Mouse (Mus musculus): ENCODE results near the gene Pnkd. TPM values are rescaled to one million over a fixed set of nuclear protein-coding genes. Genes with fewer than 3 reads are reported as not detected.
A peak's percentile ranks its signal among the peaks of the same experiment; 100 is the strongest.

Pnkd gene
- polyA plus RNA-seq, 2 experiments from 2014 or later = 78.8 to 83.8 TPM

DNA sequence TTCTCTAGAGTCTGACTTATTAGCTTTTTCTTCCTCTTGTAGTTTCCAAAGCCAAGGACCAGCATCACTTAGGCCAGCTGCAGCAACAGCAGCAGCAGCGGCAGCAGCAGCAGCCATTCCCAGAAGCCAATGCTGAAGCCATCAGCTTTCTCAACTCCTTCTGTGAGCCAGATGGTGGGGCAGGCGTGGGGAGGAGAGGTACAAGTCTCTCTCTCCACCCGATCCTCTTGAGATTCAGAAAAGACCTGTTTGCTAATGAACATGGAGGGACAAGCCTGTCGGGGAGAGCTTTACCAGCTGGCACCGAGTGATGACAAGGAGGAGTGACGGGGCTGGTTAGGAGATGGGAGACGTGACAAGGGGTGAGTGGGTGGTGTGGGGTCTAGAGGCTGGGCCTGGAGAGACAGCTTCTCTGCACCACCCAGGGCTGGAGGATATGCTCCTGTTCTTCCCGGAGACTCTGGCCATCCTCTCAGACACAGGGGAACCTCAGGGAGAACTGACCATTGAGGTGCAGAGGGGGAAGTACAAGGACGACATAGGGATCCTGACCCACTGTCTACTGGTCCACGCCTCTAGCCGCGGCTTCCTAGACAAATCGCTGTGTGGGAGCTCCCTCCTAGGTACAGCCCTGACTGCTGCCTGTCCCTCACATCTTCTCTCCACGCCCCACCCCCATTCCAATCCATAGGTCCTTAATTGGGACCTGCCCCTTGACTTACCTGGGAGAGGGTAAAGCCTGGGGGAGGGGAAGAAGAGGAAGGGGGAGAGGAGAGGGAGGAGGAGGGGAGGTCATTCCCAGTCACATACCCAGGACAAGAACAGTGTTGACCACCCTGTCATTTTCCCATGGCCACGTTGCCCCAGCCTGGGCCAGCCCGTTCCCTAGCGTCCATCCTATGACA lies 77.8 kb downstream of the Pnkd start:
- no peak for ATAC-seq

DNA sequence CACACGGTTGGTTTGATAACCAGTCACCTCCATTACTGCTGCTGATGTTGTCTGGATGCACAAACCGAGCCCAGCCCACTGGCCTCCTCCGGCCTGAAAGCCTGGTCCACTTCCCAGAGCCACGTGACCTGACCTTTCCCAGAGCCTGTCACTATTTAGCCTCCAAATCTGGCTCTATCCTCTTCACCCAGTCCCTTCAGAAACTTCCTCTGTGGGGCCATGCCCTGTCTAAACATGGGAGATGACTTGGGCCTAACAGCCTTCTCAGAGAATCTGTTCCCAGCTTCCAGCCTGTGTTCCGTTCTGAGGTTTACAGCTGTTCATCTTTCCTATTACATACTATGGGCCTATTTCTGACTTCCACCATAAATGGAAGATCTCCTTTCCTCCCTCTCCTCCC lies 78.7 kb downstream of the Pnkd start:
- ATAC-seq = no peak

DNA sequence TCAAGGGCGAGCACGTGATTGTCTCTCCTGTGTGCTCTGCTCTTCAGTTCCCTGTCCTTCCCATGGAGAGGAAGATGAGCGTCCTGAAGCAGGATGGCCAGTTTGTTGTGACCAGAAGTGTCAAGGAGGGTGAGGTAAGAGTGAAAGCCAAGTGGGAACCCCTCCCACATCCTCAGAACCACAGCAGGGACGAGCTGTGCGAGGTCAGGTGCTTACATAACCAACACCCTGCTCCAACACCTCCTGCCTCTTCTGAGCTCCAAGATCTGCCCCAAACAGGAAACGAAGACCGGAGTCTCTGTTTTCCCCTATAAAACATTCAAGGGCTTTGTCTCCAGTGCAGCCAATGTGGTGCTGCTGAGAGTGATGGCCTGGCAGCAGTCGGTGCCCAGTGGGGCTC lies 79.5 kb downstream of the Pnkd start:
- no peak for ATAC-seq

DNA sequence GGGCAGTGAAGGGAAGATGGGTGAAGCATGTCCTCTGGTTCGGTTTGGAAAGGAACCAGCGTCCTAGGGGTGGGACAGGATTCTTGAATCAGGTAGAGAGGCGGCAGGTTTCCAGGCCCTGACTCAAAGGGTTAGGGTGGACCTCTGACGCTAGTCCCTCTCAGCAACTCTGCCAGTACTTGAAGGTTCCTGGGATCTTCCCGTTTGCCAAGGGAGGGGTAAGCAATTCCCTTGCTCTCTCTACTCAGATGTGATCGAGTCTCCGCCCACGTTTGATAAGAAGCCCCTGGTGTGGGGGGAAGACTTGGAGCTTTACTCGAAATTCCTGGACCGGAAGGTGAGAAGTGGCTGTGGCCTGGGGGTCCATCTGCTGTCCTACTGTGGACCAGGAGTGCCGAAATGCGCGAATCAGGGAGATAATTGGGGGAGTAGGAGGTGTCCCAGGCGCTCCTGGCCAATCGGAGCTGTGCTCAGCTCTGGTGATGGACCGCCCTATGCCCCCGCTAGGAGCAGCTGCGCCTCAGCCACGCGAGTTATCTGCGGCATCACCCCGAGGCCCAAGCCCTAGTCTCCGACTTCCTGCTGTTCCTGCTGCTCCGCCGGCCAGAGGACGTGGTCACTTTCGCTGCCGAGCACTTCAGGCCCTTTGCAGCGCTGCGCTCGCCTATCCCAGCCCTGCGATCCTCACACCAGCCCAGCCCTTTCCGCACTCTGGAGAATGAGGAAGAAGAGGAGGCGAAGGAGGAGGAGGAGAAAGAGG lies 83.3 kb downstream of the Pnkd start:
- no peak for ATAC-seq

DNA sequence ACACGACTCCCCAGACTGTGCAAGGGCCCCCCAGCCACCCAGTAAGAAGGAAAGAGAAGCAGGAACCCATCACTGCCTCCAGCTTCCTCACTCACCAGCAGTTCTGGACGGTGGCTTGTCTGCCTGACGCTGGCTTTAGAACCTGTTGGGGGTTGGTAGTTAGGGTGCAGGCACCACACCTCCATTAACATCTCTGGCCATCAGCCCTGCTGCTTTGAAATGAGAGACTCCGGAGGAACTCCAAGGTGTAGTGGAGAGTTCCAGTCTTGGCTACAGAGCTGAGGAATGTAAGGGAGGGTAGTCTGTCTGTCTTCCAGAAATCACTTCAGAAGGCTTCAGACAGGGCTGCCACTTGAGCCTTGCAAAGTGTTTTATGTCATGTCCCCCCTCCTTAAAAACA lies 85.3 kb downstream of the Pnkd start:
- ATAC-seq = no peak

DNA sequence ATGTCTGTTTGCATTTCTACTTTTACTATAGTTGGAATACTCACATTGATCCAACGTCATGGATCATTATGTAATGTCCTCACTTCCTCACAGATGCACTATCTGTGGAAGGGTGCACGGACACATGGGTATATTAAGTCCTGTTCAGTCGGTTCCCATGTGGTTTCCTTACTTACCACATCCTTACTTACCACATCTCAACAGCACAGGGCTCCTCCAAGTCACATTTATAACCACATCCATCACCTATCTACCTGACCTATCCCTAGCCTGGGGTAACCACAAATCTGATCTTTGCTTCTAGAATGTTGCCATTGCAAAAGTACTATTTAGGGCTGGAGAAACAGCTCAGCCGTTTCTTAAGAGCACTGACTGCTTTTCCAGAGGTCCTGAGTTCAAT lies 88.6 kb downstream of the Pnkd start:
- no peak for ATAC-seq

DNA sequence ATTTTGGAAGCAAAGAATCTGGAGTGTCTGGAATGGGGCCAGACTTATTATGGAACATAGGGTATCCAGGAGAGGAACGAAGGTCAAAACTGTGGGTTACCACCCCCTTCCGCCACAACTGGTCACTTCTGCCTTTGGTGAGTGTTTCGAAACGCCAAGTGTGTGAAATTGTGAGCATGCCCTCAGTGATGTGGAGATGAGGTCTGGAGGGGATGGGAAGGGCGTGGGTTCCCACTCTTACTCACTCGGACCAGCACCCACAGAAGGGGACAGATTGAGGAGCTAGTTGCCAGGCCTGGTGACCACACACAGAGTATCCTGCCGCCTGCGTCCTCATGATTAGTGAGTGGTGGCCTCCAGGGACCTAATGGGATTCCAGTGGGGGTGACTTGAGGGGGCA lies 90.2 kb downstream of the Pnkd start, which contains the start of gene Slc11a1:
Slc11a1 (plus strand) TSS at position 216 of the 400 bp plus-strand sequence.
- no peak for ATAC-seq

DNA sequence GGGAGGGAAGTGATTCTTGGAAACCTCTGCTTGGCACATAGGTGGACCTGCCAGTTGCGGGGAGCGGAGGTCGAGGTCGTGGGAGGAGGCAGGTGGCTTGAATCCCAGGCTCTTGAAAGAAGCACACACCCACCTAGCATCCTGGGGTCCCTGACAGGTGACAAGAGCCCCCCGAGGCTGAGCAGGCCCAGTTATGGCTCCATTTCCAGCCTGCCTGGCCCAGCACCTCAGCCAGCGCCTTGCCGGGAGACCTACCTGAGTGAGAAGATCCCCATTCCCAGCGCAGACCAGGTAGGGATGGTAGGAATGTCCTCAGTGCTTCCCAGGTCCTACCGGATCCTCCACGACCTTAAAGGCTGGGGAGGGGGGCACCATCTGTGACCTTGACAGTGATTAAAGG lies 90.8 kb downstream of the Pnkd start:
- ATAC-seq = no peak

DNA sequence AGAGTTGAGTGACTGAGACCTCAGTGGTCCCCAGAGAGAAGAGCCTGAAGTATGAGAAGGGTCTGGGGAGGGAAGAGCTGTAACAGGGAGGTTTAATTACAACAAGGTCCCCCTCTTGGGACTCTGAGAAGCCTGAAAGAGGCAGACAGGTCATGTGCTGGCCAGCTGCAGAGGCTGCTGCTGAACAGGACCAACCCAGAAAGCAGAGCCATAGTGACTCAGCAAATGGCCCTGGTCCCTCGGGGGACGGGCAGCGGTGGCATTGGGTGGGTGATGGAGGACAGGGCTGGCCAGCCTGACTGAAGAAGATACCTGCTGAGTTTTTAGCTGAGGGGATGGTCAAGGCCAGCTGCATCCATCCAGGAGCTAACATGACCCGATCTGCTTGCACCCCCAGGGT lies 91.7 kb downstream of the Pnkd start:
- ATAC-seq = no peak

DNA sequence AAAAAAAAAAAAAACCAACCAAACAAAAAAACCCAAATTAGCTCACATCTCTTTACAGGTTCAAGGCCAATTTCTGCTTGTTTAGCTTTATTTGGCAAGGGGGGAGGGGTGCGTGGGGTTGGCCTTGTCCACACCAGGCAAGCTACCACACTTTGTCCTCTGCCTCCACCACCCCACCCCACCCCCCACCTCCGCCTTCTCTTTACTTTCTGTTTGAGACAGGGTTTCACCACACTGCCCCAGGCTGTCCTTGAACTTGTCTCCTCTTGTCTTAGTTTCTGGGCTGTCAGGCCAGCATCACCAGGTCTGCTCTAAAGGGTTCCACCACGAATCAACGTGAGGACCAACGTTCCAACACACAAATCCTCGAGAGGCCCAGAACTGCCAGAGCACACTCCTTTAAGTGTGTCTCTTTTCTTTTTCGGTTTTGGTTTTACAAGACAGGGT lies 94.4 kb downstream of the Pnkd start:
- peak; percentile 23 for ATAC-seq

DNA sequence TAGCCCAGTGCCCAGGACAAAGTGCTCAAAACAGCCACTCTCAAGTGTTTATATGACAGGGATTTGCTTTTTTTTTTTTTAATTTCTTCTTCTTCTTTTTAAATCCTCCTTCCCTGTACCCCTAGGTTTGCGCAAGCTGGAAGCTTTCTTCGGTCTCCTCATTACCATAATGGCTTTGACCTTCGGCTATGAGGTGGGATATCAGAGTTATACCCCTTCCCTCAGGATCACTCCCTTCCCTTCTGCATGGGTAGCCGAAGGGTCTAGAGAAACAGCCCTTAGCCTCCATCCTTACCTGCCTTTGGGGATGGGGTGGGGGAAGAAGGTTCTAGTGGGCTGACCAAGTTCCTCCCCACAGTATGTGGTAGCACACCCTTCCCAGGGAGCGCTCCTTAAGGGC lies 95.8 kb downstream of the Pnkd start:
- no peak for ATAC-seq

DNA sequence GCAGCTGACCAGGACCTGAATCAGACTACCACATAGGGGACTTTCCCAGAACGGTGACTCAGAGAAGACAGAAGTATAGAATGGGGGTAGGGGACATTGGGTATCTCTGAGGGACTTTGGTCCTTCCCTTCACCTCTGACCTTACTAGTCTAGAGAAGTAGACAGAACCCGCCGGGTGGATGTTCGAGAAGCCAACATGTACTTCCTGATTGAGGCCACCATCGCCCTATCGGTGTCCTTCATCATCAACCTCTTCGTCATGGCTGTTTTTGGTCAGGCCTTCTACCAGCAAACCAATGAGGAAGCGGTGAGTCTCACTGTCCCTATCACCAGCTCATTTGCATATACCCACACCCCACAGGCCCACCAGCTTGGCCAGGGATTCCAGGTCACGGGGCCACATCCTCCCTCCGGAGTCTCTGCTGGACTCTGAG lies 96.9 kb downstream of the Pnkd start:
- peak; percentile 19 for ATAC-seq

DNA sequence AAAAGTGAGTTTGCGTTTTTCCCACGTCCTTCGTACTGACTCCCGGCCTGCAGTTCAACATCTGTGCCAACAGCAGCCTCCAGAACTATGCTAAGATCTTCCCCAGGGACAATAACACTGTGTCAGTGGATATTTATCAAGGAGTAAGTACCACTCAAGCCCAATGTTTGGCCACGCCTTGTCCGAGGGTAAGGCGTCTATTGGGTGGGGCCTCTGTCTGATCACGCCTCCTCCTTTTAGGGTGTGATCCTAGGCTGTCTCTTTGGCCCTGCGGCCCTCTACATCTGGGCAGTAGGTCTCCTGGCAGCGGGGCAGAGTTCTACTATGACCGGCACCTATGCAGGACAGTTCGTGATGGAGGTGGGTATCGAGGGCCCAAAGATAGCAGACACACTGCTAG lies 98.7 kb downstream of the Pnkd start:
- ATAC-seq = no peak

DNA sequence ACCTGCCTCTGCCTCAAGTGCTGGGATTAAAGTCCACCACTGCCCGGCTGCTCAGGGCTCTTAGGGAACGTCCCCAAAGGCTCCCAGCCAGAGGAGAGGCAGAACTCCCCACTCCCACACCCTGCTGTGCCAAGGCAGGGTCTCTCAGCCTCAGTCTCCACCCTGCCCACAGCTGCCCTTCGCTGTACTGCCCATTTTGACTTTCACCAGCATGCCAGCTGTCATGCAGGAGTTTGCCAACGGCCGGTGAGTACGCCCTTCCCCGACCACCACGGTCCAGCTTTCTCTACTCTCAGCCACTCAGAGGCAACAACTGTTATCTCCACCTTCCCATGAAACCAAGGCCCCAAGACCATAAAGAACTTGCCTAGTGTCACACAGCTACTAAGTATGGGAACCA lies 99.8 kb downstream of the Pnkd start:
- no peak for ATAC-seq

DNA sequence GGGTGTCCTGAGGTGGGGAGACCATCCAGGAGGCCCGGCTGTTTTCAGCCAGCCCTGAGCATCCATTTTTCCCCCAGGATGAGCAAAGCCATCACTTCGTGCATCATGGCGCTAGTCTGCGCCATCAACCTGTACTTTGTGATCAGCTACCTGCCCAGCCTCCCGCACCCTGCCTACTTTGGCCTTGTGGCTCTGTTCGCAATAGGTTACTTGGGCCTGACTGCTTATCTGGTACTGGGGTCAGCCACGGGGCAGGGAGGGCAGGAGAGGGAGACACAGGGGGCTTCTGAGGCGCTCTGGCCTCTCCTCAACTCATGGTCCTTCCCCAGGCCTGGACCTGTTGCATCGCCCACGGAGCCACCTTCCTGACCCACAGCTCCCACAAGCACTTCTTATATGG lies 100.3 kb downstream of the Pnkd start:
- no peak for ATAC-seq

DNA sequence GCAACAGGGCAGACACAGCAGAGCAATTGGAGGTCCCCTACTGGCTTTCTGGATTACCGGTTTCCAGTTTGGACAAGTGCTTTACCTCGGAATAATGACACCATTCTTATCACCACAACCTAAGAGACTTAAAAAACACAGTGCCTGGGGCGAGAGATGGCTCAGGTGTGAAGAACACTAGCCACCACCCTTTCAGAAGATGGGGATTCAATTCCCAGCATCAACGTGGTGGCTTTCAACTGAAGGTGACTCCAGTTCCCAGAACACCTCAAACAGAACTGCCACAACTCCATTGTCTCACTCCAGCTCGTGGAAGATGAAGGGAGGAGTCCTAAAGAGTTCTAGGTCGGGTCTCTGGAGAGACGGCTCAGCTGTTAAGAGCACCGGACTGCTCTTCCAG lies 100.8 kb downstream of the Pnkd start:
- ATAC-seq = no peak

DNA sequence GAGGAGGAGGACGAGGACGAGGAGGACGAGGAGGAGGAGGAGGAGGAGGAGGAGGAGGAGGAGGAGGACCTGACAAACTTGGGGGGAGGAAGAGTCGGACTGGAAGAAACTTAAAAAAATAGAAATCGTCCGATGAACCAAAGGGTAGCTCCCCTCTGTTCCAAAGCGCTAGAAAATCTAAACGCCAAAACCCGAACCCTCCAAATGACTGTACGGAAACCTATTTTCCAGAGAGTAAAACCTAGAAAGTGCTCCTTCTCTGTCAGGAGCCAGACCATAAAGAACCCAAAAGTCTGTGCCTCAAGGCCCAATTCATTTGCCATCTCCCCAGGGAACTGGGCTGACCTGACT lies 101.6 kb downstream of the Pnkd start:
- ATAC-seq = peak; percentile 2

DNA sequence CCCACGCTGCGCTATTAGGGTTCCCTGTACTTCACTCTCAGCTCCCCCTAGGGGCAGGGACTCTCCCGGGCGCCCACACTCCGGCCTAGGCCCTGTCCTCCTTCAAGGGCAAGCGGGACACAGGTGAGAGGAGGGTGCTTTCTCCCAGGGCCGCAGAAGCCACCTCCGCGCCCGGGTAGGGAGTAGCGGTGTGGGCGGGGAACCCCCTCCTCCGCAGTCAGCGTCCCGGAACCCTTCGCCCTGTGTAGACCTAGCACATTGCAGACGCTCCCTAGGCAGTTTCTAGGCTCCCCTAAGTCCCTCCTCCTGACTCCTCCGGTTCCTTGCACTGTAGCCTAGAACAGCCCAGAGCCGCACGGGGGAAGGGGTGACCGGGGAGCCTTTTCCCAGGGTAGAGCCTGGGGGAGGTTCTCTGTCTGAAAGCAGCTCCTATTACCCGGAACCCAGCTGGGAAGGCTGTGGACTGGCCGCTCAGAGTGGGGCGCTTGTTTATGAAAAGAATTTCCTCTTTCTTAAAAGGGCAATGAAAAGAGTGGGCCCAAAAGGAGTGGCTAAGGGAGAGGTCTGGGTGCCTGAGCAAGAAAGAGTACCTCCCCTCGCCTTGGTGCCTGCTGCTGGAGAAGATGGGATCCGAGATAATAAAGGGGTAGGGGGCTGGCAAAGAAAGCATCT lies 102.1 kb downstream of the Pnkd start:
- peak; percentile 72 for ATAC-seq

DNA sequence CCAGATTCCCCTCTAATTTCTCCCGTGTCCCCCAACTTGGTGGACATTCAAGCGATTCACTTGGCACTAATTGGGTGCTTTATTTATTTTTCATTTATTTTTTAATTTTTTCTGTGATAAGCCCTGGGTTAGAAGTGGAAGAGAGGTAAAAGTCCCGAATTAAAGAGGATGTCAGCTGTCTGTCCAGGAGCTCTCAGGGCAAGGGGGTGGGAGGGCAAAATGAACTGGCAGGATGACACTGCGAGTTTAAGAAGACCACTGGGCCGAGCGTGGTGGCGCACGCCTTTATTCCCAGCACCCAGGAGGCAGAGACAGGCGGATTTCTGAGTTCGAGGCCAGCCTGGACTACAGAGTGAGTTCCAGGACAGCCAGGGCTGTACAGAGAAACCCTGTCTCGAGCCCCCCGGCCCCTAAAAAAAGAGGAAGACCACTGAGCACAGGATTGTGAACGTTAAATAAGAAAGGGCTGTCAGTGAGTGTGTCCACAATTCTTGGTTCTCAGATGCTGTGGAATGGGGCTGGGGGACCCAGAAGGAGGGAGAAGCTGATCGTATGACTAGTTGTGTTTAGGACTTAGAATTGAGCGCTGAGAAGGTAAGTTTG lies 102.8 kb downstream of the Pnkd start:
- ATAC-seq = no peak

DNA sequence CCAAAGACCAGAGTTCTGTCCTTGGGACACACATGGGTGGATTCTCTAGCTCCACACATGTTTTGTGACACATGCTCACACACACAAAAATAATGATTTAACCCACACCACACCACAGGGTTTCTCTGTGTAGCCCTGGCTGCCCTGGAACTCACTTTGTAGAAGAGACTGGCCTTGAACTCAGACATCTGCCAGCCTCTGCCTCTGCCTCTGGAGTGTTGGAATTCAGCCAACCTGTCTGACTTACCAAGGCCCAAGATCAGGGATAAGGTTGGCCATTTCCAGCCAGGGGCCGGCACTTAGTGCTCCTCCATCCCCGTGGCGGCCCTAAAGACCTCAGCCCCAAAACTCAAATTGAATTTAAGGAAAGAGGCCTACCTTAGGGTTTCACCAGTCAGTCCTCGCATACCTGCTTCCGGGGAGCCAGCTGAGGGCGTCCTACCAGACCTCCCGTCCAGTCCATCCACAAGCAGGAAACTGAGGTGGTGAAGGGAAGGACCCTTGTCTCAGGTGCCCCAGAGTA lies 103.7 kb downstream of the Pnkd start:
- no peak for ATAC-seq

DNA sequence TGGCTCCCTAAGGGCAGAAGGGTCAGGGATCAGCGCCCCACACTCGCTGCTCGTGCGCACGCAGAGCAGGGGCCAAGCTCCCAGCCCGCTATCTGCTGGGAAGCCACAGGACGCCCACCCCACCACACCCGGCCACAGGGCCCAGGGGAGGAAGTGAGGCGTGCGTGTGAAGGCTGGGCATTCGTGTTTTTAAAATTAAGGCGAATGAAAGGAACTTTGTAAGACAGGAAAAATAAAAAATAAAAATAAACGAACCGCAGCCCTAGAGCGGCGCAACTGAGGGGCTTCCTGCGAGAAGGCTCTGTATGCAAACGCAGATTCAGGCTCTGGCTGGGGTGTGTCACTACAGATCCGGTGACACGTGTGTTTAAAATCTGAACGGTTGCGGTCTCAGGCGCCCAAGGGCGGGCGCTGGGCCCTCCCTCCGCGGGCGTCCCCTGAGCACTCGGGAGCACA lies 105.1 kb downstream of the Pnkd start:
- peak; percentile 39 for ATAC-seq

DNA sequence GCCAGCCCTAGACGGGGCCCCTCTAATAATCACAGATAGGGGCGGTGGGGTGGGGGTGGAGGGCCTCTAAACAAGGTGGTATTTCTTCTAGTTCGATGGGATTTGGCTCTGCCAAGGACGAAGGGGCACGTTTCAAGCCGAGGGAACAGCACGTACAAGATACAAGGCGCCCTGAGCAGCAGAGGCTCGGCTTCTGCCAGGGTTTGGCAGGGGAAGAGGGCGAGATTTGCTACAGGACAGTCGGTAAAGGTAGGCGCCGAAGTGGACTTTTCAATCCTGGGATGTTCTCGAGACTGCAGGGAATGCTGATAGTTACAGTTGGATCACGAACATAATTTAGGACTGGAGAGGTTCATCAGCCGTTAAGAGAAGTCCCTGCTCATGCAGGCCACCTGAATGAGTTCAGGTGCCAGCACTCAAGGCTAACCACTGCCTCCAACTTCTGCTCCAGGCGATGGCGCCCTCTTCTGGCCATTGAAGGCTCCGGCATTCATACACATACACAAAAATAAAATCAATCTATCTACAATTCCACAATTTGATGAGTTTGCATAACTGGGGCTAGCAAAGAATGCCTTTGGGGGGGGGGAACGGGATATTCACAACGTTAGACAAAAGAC lies 105.7 kb downstream of the Pnkd start:
- peak; percentile 10 for ATAC-seq

All from CD4-positive, CD25-positive, alpha-beta regulatory T cell, adult 4 months (primary cell).